Mouse (Mus musculus) hindbrain, embryonic 11.5 days (tissue): ENCODE data around the gene Mtln. TPM values are rescaled to one million over a fixed set of nuclear protein-coding genes. Genes with fewer than 3 reads are reported as not detected.

Experiments used
- ATAC-seq: fragments of 200-750 bp; cut with Nextera tagmentation; 2 replicates; pipeline ENCODE4 v1.8.0; 2017; ENCODE audit warnings: mild to moderate bottlenecking, moderate TSS enrichment, moderate library complexity; ENCODE audit not compliant: low FRiP score
- DNase-seq: peaks from one replicate; pipeline ENCODE4 v3.0.0-alpha.2; 2015; ENCODE audit warnings: low spot score
- H3K27ac ChIP-seq: fragments of 300-500 bp; sonication (generic); 2 replicates; pipeline ENCODE4 v1.5.1; 2014; ENCODE audit warnings: mild to moderate bottlenecking, low read depth, low read length
- H3K27me3 ChIP-seq: fragments of 300-500 bp; sonication (generic); 2 replicates; pipeline ENCODE4 v1.6.1; 2014; ENCODE audit warnings: mild to moderate bottlenecking, low read length, moderate library complexity, mixed read lengths; ENCODE audit not compliant: control insufficient read depth, insufficient read depth
- H3K36me3 ChIP-seq: fragments of 300-500 bp; sonication (generic); 2 replicates; pipeline ENCODE4 v1.6.1; 2014; ENCODE audit warnings: mild to moderate bottlenecking, low read length, moderate library complexity, mixed read lengths; ENCODE audit not compliant: control insufficient read depth, insufficient read depth
- H3K4me1 ChIP-seq: fragments of 300-500 bp; sonication (generic); replicated peaks from 2 replicates; pipeline ENCODE4 v1.6.1; 2014; ENCODE audit warnings: low read length, mixed read lengths; ENCODE audit not compliant: control insufficient read depth, insufficient read depth
- H3K4me2 ChIP-seq: fragments of 300-500 bp; sonication (generic); replicated peaks from 2 replicates; pipeline ENCODE4 v1.6.1; 2014; ENCODE audit warnings: mild to moderate bottlenecking, low read depth, low read length
- H3K4me3 ChIP-seq: fragments of 300-500 bp; sonication (generic); 2 replicates; pipeline ENCODE4 v1.5.1; 2014; ENCODE audit warnings: low read depth, low read length
- H3K9ac ChIP-seq: fragments of 300-500 bp; sonication (generic); 2 replicates; pipeline ENCODE4 v1.6.1; 2014; ENCODE audit warnings: low read depth, low read length
- H3K9me3 ChIP-seq: fragments of 300-500 bp; sonication (generic); 2 replicates; pipeline ENCODE4 v1.6.1; 2016; ENCODE audit warnings: low read length; ENCODE audit not compliant: control insufficient read depth
- WGBS: fragments of 180-500 bp; shearing (Covaris S2); extraction: QIAGEN DNeasy Blood & Tissue Kit; methylation state at CpG from one replicate; pipeline ENCODE4 v1.1.7; 2014; 5-methylcytosine and 5-hydroxymethylcytosine counted together
- polyA plus RNA-seq: library from polyadenylated mRNA; unstranded; fragments of >200 nt; fragmentation: Nextera tagmentation; extraction: Ambion mirVana; gene quantifications from 2 replicates; pipeline ENCODE4 v1.2.1, GENCODE M21; 2014

Gene Mtln
- polyA plus RNA-seq, 1 experiment from 2014 or later = 26.9 TPM

DNA sequence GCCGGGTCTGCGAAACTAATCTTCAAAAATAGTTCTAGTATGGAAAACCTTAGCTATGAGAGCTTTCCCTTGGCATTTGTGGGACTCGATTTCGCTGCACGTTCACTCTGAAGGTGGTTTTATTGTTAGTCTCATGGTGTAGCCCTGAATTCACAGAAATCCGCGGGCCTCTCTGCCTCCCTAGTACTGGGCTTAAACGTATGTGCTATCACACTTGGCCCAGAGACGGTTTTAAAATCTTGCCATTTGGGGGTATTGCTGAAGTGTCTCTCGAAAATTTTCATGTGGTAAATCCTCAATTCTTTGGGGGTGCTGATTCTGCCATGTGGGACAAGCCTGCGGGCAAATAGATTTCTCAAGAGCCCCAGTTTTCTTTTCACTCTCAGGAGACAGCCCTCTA lies 3.1 kb downstream of the Mtln start:
- Histone ChIP-seq H3K4me2 (peak overlapping the region; percentile 42), H3K27me3 (no peaks in the 10 kb centered on the region), H3K4me1 (peaks cover 3% of the 10 kb centered on the region; the same call in 1 of the 2 replicates), H3K9ac (peak overlapping the region; percentile 49), H3K9me3 (no peaks in the 10 kb centered on the region), H3K27ac (no peak overlapping the region), H3K36me3 (no peaks in the 10 kb centered on the region), H3K4me3 (peak overlapping the region; percentile 47)
- WGBS = 6% methylated on average over 11 of the region's 11 CpGs
- DNase-seq (no peak), ATAC-seq (no peak)

DNA sequence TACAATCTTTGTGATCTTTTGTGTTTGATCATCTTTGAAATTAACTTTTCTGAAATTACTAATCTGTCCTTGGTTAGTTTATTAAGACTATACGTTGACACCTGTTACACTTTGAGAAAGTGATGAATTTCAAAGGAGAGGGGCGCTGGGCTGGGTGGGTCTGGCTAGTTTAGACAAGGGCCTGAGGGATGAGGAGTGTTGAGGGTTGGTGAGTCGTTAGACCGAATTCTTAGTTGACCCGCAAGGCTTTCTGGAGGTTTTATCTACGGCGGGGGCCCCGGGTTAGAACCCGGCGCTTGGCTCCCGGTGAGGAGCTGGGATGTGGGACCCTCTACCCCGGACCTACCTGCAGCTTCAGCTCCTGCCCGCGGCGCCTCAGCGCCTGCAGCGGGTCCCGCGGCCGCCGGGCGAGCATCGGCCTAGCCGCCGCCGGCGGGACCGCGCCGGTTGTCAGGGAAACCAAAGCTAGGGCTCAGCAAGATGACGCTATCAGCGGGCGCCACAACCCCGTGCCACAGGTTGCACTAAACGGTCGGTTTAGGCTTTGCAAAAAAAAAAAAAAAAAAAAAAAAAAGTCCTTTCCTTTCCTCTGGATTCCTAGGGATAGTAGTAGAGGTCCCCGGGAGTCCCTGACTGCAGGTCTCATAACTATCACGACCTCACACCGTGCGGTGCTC lies 3.7 kb downstream of the Mtln start, which contains the start of gene Nphp1:
Nphp1 (minus strand) TSS at position 458 of the 677 bp plus-strand sequence.
- under 1% methylated on average over 40 of the region's 40 CpGs for WGBS
- peak; percentile 83 for ATAC-seq
- no peak within 1 kb of the TSS for H3K27ac ChIP-seq

DNA sequence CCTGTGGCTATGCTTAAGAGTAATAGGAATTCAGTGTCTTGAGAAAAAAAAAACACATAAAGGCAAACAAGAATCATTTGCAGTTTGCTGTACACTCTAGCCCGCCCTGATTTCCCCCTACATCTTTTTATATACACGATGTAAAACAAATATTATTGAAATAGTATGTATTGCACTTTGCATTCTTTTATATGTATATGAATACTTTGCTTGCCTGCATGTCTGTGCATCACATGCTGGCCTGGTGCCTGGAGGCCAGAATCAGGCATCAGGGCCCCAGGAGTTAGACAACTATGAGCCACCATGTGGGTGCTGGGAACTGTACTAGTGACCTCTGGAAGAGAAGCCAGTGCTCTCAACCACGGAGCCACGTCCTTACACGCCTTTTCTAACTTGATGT lies 5.1 kb downstream of the Mtln start:
- Histone ChIP-seq H3K27ac (no peak overlapping the region), H3K27me3 (no peaks in the 10 kb centered on the region), H3K9ac (no peak overlapping the region), H3K4me1 (peaks cover 3% of the 10 kb centered on the region; the same call in 1 of the 2 replicates), H3K4me3 (no peak overlapping the region), H3K36me3 (no peaks in the 10 kb centered on the region), H3K4me2 (no peak overlapping the region), H3K9me3 (no peaks in the 10 kb centered on the region)
- DNase-seq (no peak), ATAC-seq (no peak)
- WGBS = 93% methylated on average over 5 of the region's 5 CpGs

More for the DNA sequence above, 3.7 kb downstream of the Mtln start, which contains the start of gene Nphp1:
- Histone ChIP-seq H3K27me3 (no peaks in the 10 kb centered on the region), H3K4me2 (peak within 1 kb of the TSS; percentile 42), H3K4me1 (peaks cover 3% of the 10 kb centered on the region; the same call in 1 of the 2 replicates), H3K4me3 (peak within 1 kb of the TSS; percentile 47), H3K36me3 (no peaks in the 10 kb centered on the region), H3K9ac (peak within 1 kb of the TSS; percentile 49), H3K9me3 (no peaks in the 10 kb centered on the region)
- DNase-seq = peak; percentile 91

DNA sequence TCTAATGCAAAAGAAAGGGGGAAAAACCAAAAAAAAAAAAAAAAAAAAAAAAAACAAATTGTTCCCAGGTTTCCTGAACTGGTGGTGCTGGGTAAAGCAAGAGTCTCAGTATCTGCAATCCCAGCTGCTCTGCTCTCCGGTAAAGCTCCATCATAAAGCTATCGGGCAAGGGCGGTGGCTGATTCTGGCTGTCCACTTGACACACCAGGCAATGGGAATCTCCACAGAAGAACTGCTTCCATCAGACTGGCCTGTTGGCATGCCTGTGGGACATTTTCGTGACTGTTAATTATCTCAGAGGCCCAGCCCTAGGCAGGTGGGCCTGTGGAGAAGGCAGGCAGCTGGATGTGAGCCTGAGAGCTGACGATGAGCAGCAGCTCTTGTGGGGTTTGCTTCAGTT lies 13.8 kb downstream of the Mtln start:
- no peaks in the 10 kb centered on the region for H3K4me1 ChIP-seq
- DNase-seq = no peak
- WGBS = 92% methylated on average over 5 of the region's 5 CpGs
- no peak overlapping the region for H3K27ac ChIP-seq
- no peak overlapping the region for H3K4me3 ChIP-seq
- no peak for ATAC-seq
- no peak overlapping the region for H3K4me2 ChIP-seq
- H3K9me3 ChIP-seq = no peaks in the 10 kb centered on the region
- no peaks in the 10 kb centered on the region for H3K27me3 ChIP-seq
- H3K36me3 ChIP-seq = 0 out of 2 replicates have a peak, but pooled peaks cover 2% of the 10 kb centered on the region
- H3K9ac ChIP-seq = no peak overlapping the region

DNA sequence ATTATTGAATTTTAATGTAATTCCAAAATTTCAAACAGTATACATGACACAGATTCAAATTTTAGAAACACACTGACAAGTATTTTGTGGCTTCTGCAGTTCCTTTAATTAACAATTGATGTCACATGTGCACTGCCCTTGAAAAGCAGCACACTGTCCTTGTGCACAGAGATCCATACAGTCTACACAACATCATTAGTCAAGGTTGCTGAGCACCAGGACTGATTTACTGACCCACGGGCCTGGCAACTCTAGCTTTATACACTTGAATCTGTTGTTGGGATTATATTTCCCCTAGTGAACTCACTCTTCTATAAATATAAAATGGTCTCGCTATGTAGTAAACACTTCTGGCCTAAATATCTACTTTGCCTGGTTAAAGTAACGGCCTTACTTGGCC lies 17.3 kb downstream of the Mtln start:
- no peak for DNase-seq
- 80% methylated on average over 3 of the region's 3 CpGs for WGBS
- H3K27me3 ChIP-seq = no peaks in the 10 kb centered on the region
- no peak overlapping the region for H3K4me2 ChIP-seq
- no peaks in the 10 kb centered on the region for H3K9me3 ChIP-seq
- H3K4me3 ChIP-seq = no peak overlapping the region
- H3K27ac ChIP-seq = no peak overlapping the region
- no peak for ATAC-seq
- H3K9ac ChIP-seq = no peak overlapping the region
- H3K4me1 ChIP-seq = no peaks in the 10 kb centered on the region
- 0 out of 2 replicates have a peak, but pooled peaks cover 2% of the 10 kb centered on the region for H3K36me3 ChIP-seq

DNA sequence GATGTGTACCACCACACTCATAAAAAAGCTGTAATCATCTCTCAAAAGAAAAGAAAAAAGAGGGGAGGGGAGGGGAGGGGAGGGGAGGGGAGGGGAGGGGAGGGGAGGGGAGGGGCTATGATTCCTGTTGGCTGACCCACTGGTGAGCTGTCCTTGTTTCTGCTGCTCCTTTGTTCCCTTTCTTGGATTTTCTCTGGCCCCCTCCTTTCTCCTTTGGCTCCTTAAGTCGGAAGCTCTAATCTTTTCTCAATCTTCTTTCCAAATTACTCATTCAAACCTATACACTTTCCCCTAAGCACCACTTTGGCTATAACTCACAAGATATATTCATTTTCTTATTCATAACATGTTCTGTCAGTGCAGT lies 17.7 kb downstream of the Mtln start:
- H3K9me3 ChIP-seq = no peaks in the 10 kb centered on the region
- no peak overlapping the region for H3K9ac ChIP-seq
- no peak overlapping the region for H3K4me2 ChIP-seq
- H3K27me3 ChIP-seq = no peaks in the 10 kb centered on the region
- H3K4me3 ChIP-seq = no peak overlapping the region
- no peaks in the 10 kb centered on the region for H3K4me1 ChIP-seq
- ATAC-seq = 0 out of 2 replicates have a peak, but pooled peaks have one; percentile 7
- 17% methylated on average over 1 of the region's 1 CpGs for WGBS
- no peak overlapping the region for H3K27ac ChIP-seq
- H3K36me3 ChIP-seq = 0 out of 2 replicates have a peak, but pooled peaks cover 2% of the 10 kb centered on the region
- DNase-seq = no peak

DNA sequence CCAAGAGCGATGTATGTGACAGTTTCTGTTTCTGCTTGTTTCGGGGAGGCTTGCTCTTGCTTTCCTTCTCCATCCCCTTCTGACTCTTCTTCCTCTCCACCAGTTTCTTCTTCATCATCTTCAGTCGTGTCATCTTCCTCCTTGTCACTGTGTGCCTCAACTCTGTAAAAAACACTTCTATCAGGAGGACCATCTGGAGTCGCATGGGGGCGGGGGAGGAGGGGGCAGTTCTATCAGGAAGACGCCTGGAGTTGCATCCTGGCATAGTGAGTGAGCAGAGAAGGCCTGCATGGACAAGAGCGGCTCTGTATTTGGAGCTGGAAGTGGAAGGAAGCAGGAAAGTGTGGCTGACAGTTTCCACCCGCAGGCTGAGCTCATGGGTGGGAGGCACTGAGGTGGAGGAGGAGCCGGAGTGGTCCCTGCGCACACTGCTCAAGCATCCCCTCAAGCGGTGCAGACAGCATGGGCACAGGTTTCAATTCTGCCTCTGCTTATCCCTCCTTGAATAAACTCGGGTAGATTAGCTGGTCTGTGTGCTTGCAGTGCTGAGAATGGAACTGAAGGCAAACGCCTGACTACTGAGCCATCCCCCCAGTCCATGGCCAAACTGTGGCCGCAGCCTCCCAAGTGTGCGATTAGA lies 18.2 kb downstream of the Mtln start:
- WGBS = 63% methylated on average over 15 of the region's 15 CpGs
- Histone ChIP-seq H3K4me3 (no peak overlapping the region), H3K27ac (no peak overlapping the region; the same call in 1 of the 2 replicates), H3K4me1 (no peaks in the 10 kb centered on the region), H3K9ac (no peak overlapping the region), H3K36me3 (no peaks in the 10 kb centered on the region), H3K9me3 (no peaks in the 10 kb centered on the region), H3K27me3 (no peaks in the 10 kb centered on the region), H3K4me2 (no peak overlapping the region)
- ATAC-seq = 0 out of 2 replicates have a peak, but pooled peaks have one; percentile 19
- peak; percentile 15 for DNase-seq

DNA sequence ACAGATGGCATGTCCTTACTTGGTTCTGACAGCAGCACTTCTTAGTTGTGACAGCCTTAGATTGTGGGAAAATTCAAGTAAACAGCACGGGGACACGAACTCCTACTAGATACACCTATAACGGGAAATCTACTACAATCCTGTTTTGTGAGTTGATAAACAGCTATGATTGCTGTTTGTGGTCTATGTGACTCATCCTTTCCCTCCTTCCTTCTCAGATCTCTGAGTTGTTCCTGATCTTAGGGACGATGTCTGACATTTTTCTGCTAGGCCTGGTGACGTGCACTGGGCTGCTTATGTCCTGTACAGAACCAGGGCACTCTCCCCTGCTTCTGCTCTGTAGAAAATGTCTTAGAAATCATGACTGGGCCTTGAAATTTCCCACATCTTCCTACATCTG lies 30.7 kb downstream of the Mtln start:
- Histone ChIP-seq H3K36me3 (no peaks in the 10 kb centered on the region), H3K9ac (no peak overlapping the region), H3K4me1 (no peaks in the 10 kb centered on the region), H3K27ac (no peak overlapping the region), H3K4me2 (no peak overlapping the region), H3K4me3 (no peak overlapping the region), H3K27me3 (no peaks in the 10 kb centered on the region), H3K9me3 (no peaks in the 10 kb centered on the region)
- DNase-seq (no peak), ATAC-seq (no peak)
- WGBS = 93% methylated on average over 5 of the region's 5 CpGs
